Mouse (Mus musculus): ENCODE data around the gene Ppp1r14b. TPM values are rescaled to one million over a fixed set of nuclear protein-coding genes. Genes with fewer than 3 reads are reported as not detected.

Ppp1r14b gene
- 10 to 100 TPM; 49.8 to 57.2 TPM for total RNA-seq (2021)

GRCm38 (mm10) chr19:6974211-6975205 lies at the start of gene Ppp1r14b:
Gene Ppp1r14b (plus strand): TSS chr19:6974968.
- intact Hi-C loops (cut with DNase I), result loop anchor here (1.0 to 5.0 kb wide), 2 partner anchors 23 to 32 kb away; partner anchors contain the start of genes Bad and Gpr137
- peak; percentile 76 to 81 for DNase-seq (ENCODE audit: low spot score in 2 of 2)

- intact Hi-C loops (cut with DNase I), result no loop called here
- no peak for DNase-seq (ENCODE audit: low spot score in 2 of 2)
Observed at GRCm38 (mm10) chr19:6925307-6925573, 49.5 kb upstream of the Ppp1r14b start, which contains the start of gene Catsperz. Gene Catsperz (minus strand): TSS chr19:6925380.

GRCm38 (mm10) chr19:6925611-6926329 lies 49.0 kb upstream of the Ppp1r14b start:
- no peak for DNase-seq (ENCODE audit: low spot score in 2 of 2)
- intact Hi-C loops (cut with DNase I), result no loop called here

- DNase-seq (ENCODE audit: low spot score in 2 of 2), result no peak
- intact Hi-C loops (cut with DNase I), result no loop called here
Observed at GRCm38 (mm10) chr19:6926559-6927255, 48.1 kb upstream of the Ppp1r14b start.

- no peak for DNase-seq (ENCODE audit: low spot score in 2 of 2)
- intact Hi-C loops (cut with DNase I), result no loop called here
Observed at GRCm38 (mm10) chr19:6928080-6928479, 46.7 kb upstream of the Ppp1r14b start.

GRCm38 (mm10) chr19:6931002-6931401 lies 43.8 kb upstream of the Ppp1r14b start:
- DNase-seq (ENCODE audit: low spot score in 2 of 2), result no peak
- intact Hi-C loops (cut with DNase I), result loop anchor here (5.0 kb wide), 2 partner anchors 96 to 429 kb away; no protein-coding TSS in a partner anchor

- intact Hi-C loops (cut with DNase I), result loop anchor here (5.0 kb wide), 2 partner anchors 95 to 430 kb away; no protein-coding TSS in a partner anchor
Observed at GRCm38 (mm10) chr19:6932018-6932417, 42.8 kb upstream of the Ppp1r14b start.

GRCm38 (mm10) chr19:6933102-6933435 lies 41.7 kb upstream of the Ppp1r14b start:
- DNase-seq (ENCODE audit: low spot score in 2 of 2), result no peak

More at GRCm38 (mm10) chr19:6932018-6932417, 42.8 kb upstream of the Ppp1r14b start:
- DNase-seq (ENCODE audit: low spot score in 2 of 2), result no peak

GRCm38 (mm10) chr19:6933436-6934194 lies 41.2 kb upstream of the Ppp1r14b start:
- peak; percentile 65 to 84 for DNase-seq (ENCODE audit: low spot score in 2 of 2)
- intact Hi-C loops (cut with DNase I), result loop anchor here (5.0 kb wide), 2 partner anchors 94 to 431 kb away; no protein-coding TSS in a partner anchor

More at GRCm38 (mm10) chr19:6933102-6933435, 41.7 kb upstream of the Ppp1r14b start:
- intact Hi-C loops (cut with DNase I), result loop anchor here (5.0 kb wide), 2 partner anchors 94 to 431 kb away; no protein-coding TSS in a partner anchor

GRCm38 (mm10) chr19:6934195-6934977 lies 40.4 kb upstream of the Ppp1r14b start, which contains the start of gene Kcnk4:
Gene Kcnk4 (minus strand): TSS chr19:6934515.
- no peak for DNase-seq (ENCODE audit: low spot score in 2 of 2)
- intact Hi-C loops (cut with DNase I), result loop anchor here (5.0 kb wide), 2 partner anchors 93 to 432 kb away; no protein-coding TSS in a partner anchor

- no peak for DNase-seq (ENCODE audit: low spot score in 2 of 2)
- intact Hi-C loops (cut with DNase I), result no loop called here
Observed at GRCm38 (mm10) chr19:6936299-6936698, 38.5 kb upstream of the Ppp1r14b start.

- no peak for DNase-seq (ENCODE audit: low spot score in 2 of 2)
- intact Hi-C loops (cut with DNase I), result no loop called here
Observed at GRCm38 (mm10) chr19:6937541-6938465, 37.0 kb upstream of the Ppp1r14b start.

GRCm38 (mm10) chr19:6939106-6940002 lies 35.4 kb upstream of the Ppp1r14b start:
- no peak for DNase-seq (ENCODE audit: low spot score in 2 of 2)
- intact Hi-C loops (cut with DNase I), result loop anchor here (5.0 kb wide), 1 partner anchor 38 kb away; the partner anchor contains the start of gene Plcb3

- intact Hi-C loops (cut with DNase I), result loop anchor here (5.0 kb wide), 1 partner anchor 37 kb away; the partner anchor contains the start of gene Plcb3
Observed at GRCm38 (mm10) chr19:6940396-6941351, 34.1 kb upstream of the Ppp1r14b start.

More at GRCm38 (mm10) chr19:6940396-6941351, 34.1 kb upstream of the Ppp1r14b start:
- DNase-seq (ENCODE audit: low spot score in 2 of 2), result no peak

Measured in left cerebral cortex, postnatal 25 days (tissue).